Mouse (Mus musculus) gastrocnemius, adult 18-20 months (tissue): ENCODE data around the gene Mfng. TPM values are rescaled to one million over a fixed set of nuclear protein-coding genes. Genes with fewer than 3 reads are reported as not detected.
A peak's percentile ranks its signal among the peaks of the same experiment; 100 is the strongest.

Experiments used
- DNase-seq: peaks from one replicate; pipeline ENCODE4 v3.0.0; 2021; ENCODE audit warnings: low spot score
- total RNA-seq, 2 experiments: library from RNA; stranded (reverse); gene quantifications; 2 replicates each; pipeline ENCODE4 v1.2.3; 2021

The Mfng gene
- total RNA-seq, 2 experiments from 2014 or later, result 1.8 to 3.6 TPM

DNA sequence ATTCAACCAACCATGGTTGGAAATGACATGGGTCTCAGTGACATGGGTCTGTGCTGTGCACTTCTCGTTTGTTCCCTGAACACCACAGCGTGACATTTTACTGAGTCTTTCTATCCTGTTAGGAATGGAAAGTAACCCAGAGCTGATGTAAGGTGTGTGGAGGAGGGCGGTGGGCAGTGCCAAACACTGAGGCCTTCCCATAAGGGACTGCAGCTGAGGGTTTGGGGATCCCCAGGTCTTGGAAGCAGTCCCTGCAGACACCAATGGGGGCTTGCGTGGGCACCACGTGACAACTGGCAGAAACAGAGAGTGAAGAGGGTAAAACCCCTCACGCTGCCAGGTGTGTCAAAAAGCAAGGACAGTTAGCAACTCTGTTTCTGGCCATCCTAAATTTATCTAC, 15.1 kb downstream of the Mfng start:
- no peak for DNase-seq

- DNase-seq, result no peak
These were observed 17.1 kb downstream of the Mfng start for GRCm38 (mm10) chr15:78755966-78756725.

GRCm38 (mm10) chr15:78755226-78755625, 18.0 kb downstream of the Mfng start:
- no peak for DNase-seq

- no peak for DNase-seq
These were observed 19.1 kb downstream of the Mfng start for GRCm38 (mm10) chr15:78754144-78754543.

DNA sequence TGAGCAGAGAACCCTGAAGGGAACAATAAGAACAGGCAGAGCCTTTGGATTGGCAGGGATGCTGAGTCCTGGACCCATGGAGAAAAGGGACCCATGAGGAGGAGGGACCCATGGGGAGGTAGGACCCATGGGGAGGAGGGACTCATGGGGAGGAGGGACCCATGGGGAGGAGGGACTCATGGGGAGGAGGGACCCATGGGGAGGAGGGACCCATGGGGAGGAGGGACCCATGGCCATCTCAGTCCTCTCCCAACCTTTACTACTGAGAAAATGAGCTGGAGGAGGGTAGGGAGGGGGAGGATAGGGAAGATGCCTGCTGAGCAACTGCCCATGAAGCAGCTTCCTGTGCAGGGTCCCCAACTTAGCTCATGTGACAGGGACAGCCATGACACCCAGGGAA, 20.3 kb downstream of the Mfng start:
- DNase-seq, result no peak

DNA sequence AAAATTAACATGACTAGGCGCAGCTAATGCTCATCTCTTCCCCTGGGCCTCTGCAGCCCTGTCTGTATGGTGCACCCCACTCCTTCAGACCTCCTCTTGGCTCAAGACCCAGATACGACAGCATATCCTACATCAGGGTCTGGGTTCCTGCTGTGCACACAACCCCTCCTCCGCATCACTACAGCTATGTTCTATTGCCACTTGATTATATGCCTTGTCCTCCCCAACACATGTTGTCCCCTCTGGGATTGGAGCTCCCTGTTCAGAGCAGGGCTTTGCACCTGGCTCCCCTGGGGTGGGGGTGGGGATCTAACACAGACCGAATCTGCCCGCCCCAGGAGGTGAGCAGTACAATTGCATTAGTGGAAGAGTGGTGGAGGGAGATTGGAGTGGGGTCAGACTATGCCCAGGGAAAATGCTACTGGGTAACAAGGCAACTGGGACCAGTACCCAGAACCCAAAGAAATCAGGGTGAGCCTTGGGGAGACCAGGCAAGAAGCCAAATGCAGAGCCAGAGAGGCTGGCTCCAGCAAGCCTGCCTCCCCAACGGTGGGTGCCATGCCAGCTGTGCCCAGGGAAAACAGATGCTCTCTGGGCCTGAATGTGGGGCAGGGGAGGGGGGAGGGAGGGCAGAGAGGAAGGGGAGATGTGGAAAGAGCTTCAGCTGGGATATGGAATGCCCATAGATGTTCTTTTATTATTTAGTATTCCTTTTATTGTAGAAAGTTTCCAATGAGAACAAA, 22.5 kb downstream of the Mfng start:
- DNase-seq, result no peak

- no peak for DNase-seq
These were observed 23.4 kb downstream of the Mfng start for GRCm38 (mm10) chr15:78749855-78750254.

DNA sequence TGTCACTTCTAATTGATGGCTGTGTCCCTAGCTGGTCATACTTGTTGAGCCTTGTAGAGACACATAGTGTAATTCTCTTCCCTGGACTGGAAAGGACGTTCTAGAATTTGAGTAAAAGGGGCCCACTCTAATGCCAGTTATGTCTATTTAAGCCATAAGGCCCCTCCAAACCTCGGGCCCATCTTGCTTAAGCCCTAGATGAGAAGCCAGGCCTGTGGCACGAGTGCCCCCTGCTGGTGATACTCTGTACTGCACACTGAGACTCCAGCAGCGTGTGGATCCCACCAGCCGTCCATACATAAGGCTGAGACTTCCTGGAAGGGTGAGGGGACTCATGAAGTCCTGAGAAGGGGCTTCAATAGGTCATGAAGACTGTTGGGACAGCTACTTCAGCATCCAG, 29.1 kb downstream of the Mfng start:
- peak; percentile 62 for DNase-seq

- DNase-seq, result no peak
These were observed 30.4 kb downstream of the Mfng start for GRCm38 (mm10) chr15:78742831-78743230.

DNA sequence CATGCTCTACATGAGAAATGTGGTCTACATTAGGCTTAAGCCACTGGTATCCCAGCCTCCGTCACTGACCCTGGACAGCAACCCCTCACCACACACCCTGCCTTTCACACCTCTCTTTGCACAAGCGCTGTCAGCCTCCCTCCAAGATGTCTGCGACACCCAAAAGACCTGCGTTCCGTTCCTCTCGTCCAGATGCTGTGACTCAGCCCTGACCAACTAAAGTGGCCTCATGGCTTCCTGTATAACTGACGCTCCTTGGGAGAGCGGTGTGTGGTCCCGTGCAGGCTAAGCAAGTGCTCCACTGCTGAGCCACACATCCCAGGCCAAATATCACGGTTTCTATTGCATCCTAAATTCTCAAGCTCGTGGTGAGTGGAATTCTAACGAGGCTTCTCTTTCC, 32.6 kb downstream of the Mfng start:
- no peak for DNase-seq

- no peak for DNase-seq
These were observed 36.1 kb downstream of the Mfng start for GRCm38 (mm10) chr15:78737146-78737545.

- no peak for DNase-seq
These were observed 36.6 kb downstream of the Mfng start for GRCm38 (mm10) chr15:78736681-78737100.

- no peak for DNase-seq
These were observed 37.1 kb downstream of the Mfng start for GRCm38 (mm10) chr15:78736181-78736579.

DNA sequence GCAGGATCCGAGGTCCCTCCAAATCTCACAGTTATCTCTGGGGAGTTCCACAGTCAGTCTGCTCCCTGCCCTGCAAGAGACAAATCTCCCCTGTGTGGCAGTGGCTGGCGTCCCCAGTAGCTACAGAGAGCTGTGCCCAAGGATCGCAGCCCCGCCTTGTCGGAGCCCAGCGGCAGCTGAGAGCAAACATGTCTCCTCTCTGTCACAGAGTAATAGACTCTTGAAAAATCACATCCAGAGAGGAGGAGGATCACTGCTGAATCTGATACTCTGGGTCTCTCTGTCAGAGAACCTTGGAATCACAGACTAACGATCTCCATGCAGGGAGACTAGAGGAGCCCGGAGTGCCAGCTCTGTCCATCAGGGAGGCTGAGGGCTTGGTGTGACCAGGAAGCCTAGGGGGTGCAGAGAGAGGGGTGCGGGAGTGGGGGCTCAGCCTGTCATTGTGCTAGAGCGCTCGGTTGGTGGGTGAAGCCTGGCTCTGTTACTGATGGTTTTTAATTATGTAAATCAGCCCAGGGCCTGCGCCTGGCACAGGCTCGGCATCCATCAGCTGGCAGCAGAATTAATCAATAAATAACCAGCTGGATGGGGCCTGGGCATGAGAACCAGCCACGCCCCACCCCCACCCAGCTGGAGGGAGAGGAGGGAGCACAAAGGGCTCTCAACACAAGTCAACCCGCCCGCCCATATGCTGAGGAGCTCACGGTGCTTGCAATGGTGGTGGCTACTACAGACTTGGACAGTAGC, 37.7 kb downstream of the Mfng start:
- no peak for DNase-seq

GRCm38 (mm10) chr15:78731830-78732229, 41.4 kb downstream of the Mfng start:
- no peak for DNase-seq

DNA sequence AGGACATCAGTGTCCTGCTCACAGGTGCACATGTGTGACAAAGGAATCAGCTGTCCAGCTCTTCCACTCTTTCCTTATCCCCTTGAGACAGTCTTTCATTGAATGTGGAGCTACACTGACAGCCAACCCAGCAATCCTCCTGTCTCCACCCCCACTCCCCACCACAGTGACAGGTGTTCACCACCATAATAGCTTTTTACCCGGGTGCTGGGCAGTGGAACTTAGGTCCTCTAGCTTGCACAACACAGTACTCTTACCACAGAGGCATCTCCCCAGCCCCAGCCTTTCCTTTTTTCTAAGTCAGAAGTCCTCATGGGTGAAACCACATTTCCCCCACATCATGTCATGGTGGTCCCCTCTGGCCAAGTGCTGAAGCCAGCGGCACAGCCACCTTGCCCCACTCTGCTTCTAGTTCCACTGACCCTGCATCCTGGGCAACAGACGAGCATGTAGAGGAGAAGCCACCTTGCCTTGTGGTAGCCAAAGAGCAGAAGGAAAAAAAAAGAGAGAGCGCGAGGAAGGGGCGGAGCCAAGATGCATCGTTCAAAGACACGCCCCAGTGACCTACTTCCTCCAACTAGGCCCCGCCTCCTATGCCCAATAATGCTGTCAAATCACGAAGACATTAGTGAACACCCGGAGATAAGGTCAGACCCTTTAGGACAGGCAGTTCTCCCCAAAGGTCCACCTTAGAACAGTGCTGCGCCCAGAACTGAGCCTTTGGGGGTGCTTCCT, 42.8 kb downstream of the Mfng start:
- no peak for DNase-seq

GRCm38 (mm10) chr15:78726697-78727096, 46.6 kb downstream of the Mfng start:
- no peak for DNase-seq

GRCm38 (mm10) chr15:78720532-78720931, 52.7 kb downstream of the Mfng start:
- DNase-seq, result no peak

DNA sequence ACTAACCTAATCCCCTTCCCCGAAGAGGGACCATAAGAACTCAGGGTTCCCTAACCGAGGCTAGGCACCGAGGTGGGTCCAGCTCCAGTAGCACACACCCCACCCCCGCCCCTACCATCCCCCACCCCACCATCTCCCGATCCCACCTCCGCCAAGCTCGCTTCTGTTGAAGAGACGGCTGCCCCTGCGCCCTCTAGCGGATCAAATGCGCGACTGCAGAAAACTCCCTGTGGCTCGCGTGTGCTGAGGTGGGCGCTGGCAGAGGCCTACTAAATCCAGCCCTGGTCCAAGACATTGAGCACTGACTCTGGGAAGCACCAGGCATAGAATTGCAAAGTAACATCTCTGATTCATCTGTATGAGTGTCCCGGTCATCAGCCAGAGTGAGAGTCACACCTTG, 53.2 kb downstream of the Mfng start:
- DNase-seq, result peak; percentile 50

GRCm38 (mm10) chr15:78719416-78719815, 53.9 kb downstream of the Mfng start:
- DNase-seq, result no peak
